Mouse (Mus musculus): Measurements from ENCODE around the gene Gbgt1. TPM values are rescaled to one million over a fixed set of nuclear protein-coding genes. Genes with fewer than 3 reads are reported as not detected.
A peak's percentile ranks its signal among the peaks of the same experiment; 100 is the strongest.

Gbgt1 gene
- polyA plus RNA-seq, 1 experiment, result not detected

DNA sequence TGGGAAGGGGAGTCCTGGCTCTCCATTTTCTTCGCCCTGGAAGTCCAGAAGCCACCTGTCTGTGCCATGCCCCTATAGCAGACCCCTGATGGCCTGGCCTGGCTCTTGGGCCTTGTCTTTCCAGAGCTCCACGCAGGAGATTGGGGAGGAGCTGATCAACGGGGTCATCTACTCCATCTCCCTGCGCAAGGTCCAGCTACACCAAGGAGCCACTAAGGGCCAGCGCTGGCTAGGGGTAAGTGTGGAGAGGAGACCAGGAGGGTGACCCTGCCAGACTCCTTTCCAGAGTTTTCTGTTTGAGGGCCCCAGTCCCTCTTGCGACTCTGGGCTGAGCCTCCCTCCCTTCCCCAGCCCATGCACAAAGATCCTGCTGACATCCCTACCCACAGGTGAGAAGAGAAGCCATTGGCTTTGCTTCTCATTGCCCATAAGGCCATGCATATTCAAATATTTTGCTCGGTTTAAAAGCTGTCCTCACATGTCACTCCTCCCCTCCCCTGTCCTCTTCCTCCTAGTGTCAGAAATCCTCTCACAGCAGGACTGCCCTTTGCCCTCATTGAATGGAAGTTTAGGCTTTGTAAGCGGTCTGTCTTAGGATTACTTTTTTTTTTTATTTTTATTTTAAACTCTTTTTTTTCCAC is 44.0 kb downstream of the Gbgt1 start:
- Histone ChIP-seq H3ac (ENCODE audit: control insufficient read depth, insufficient read length) (no peak overlapping the region), H3K27me3 (ENCODE audit: control insufficient read depth, insufficient read depth, insufficient read length) (no peaks in the 10 kb centered on the region), H3K79me2 (ENCODE audit: control insufficient read depth, insufficient read depth) (no peaks in the 10 kb centered on the region), H3K4me2 (ENCODE audit: low read depth) (peak overlapping the region; percentile 73), H3K4me3 (no peak overlapping the region), H3K36me3 (ENCODE audit: control insufficient read depth, insufficient read depth) (no peaks in the 10 kb centered on the region)
- no peak for TF ChIP-seq REST (IDR thresholded peaks at IDR 0.05; ENCODE audit: insufficient read depth, insufficient read length)
- no peak for TF ChIP-seq POLR2A (IDR thresholded peaks at IDR 0.05; ENCODE audit: insufficient read length, low read depth)
- no peak for TF ChIP-seq MYOD1 (IDR thresholded peaks at IDR 0.05; ENCODE audit: control insufficient read depth in 1 of 3, insufficient read length in 2 of 3, low read depth in 2 of 3)
- TF ChIP-seq TCF12 (IDR thresholded peaks at IDR 0.05; ENCODE audit: insufficient read depth, poor library complexity, severe bottlenecking), result no peak
- TF ChIP-seq TCF3 (IDR thresholded peaks at IDR 0.05; ENCODE audit: insufficient read length, low read depth), result no peak
- no peak for TF ChIP-seq USF1 (IDR thresholded peaks at IDR 0.05; ENCODE audit: low read depth)
- TF ChIP-seq CEBPB (IDR thresholded peaks at IDR 0.05; ENCODE audit: insufficient read depth, poor library complexity, severe bottlenecking), result no peak
- TF ChIP-seq POLR2AphosphoS2 (IDR thresholded peaks at IDR 0.05; ENCODE audit: insufficient read length, low read depth), result no peak
- TF ChIP-seq MYOG (IDR thresholded peaks at IDR 0.05; ENCODE audit: control insufficient read depth in 1 of 3, insufficient read depth in 1 of 3, insufficient read length in 2 of 3, low read depth in 2 of 3), result no peak
- no peak for TF ChIP-seq E2F4 (IDR thresholded peaks at IDR 0.05; ENCODE audit: insufficient read depth)
- no peak for TF ChIP-seq SRF (IDR thresholded peaks at IDR 0.05; ENCODE audit: control insufficient read depth, insufficient read length, low read depth)
- TF ChIP-seq MAX (IDR thresholded peaks at IDR 0.05; ENCODE audit: low read depth), result no peak

DNA sequence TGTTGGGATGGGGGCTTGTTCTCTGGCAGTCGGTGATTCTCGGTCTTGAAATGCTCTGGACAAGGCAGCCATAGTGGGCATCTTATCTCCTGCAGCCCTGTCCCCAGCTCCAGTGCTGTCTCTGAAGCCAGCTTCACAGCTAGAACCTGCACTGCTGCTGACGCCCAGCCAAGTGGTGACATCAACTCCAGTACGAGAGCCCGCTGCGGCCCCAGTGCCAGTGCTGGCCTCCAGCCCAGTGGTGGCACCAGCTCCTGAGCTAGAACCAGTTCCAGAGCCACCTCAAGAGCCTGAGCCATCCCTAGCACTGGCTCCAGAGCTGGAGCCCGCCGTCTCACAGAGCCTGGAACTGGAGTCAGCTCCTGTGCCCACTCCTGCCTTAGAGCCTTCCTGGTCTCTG is 47.2 kb downstream of the Gbgt1 start:
- H3K36me3 ChIP-seq (ENCODE audit: control insufficient read depth, insufficient read depth), result no peaks in the 10 kb centered on the region
- H3K27me3 ChIP-seq (ENCODE audit: control insufficient read depth, insufficient read depth, insufficient read length), result no peaks in the 10 kb centered on the region
- no peak overlapping the region for H3K4me2 ChIP-seq (ENCODE audit: low read depth)
- TF ChIP-seq TCF12 (IDR thresholded peaks at IDR 0.05; ENCODE audit: insufficient read depth, poor library complexity, severe bottlenecking) (no peak), MYOD1 (IDR thresholded peaks at IDR 0.05; ENCODE audit: control insufficient read depth in 1 of 3, insufficient read length in 2 of 3, low read depth in 2 of 3) (no peak), MYOG (IDR thresholded peaks at IDR 0.05; ENCODE audit: control insufficient read depth in 1 of 3, insufficient read depth in 1 of 3, insufficient read length in 2 of 3, low read depth in 2 of 3) (no peak), POLR2A (IDR thresholded peaks at IDR 0.05; ENCODE audit: insufficient read length, low read depth) (no peak), TCF3 (IDR thresholded peaks at IDR 0.05; ENCODE audit: insufficient read length, low read depth) (no peak), E2F4 (IDR thresholded peaks at IDR 0.05; ENCODE audit: insufficient read depth) (no peak), SRF (IDR thresholded peaks at IDR 0.05; ENCODE audit: control insufficient read depth, insufficient read length, low read depth) (no peak), CEBPB (IDR thresholded peaks at IDR 0.05; ENCODE audit: insufficient read depth, poor library complexity, severe bottlenecking) (no peak), REST (IDR thresholded peaks at IDR 0.05; ENCODE audit: insufficient read depth, insufficient read length) (no peak), USF1 (IDR thresholded peaks at IDR 0.05; ENCODE audit: low read depth) (no peak)
- no peak overlapping the region for H3ac ChIP-seq (ENCODE audit: control insufficient read depth, insufficient read length)
- H3K4me3 ChIP-seq, result no peak overlapping the region
- no peaks in the 10 kb centered on the region for H3K79me2 ChIP-seq (ENCODE audit: control insufficient read depth, insufficient read depth)

DNA sequence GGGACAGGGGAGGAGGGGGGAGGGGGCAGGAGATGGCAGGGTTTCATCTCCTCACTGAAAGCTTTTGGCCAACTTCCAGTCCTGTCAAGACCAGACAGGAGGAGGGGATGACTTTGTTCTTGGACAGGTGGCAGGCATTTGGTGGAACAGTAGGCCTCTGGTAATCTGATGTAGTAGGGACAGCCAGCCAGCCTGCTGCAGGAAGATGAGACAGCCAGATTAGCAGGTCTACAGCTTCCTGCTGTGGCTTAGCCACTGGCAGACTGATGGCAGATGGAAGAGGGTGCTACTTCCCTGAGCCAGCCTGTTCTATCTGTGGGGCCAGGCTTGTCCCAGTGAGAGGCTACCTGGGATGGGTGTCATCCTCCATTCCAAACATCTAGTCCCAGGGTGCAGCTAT is 49.3 kb downstream of the Gbgt1 start:
- no peaks in the 10 kb centered on the region for H3K79me2 ChIP-seq (ENCODE audit: control insufficient read depth, insufficient read depth)
- H3K36me3 ChIP-seq (ENCODE audit: control insufficient read depth, insufficient read depth), result no peaks in the 10 kb centered on the region
- no peak overlapping the region for H3ac ChIP-seq (ENCODE audit: control insufficient read depth, insufficient read length)
- TF ChIP-seq MYOG (IDR thresholded peaks at IDR 0.05; ENCODE audit: control insufficient read depth in 1 of 3, insufficient read depth in 1 of 3, insufficient read length in 2 of 3, low read depth in 2 of 3) (no peak), MYOD1 (IDR thresholded peaks at IDR 0.05; ENCODE audit: control insufficient read depth in 1 of 3, insufficient read length in 2 of 3, low read depth in 2 of 3) (peak in 1 of 3 experiments; percentile 5)
- H3K27me3 ChIP-seq (ENCODE audit: control insufficient read depth, insufficient read depth, insufficient read length), result no peaks in the 10 kb centered on the region
- no peak overlapping the region for H3K4me3 ChIP-seq
- no peak overlapping the region for H3K4me2 ChIP-seq (ENCODE audit: low read depth)

DNA sequence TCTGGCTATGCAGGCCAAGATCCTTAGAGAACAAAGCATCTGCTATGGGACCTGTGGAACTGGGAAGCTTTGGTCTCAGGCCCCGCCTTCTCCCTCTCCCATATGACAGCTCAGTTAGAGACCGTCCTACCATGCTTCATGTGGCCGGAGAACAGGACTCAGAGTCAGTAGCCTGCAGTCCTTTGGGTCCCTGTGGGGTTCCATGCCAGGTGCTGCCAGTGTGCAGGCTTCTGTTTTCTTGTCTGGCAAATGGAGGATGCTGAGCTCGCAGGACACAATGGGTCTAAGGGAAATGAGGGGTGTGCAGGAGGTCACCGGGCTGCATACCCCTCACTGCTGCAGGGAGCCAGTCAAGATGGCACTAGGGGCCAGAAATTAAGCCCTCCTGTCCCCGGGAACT is 49.9 kb downstream of the Gbgt1 start:
- no peak for TF ChIP-seq MYOG (IDR thresholded peaks at IDR 0.05; ENCODE audit: control insufficient read depth in 1 of 3, insufficient read depth in 1 of 3, insufficient read length in 2 of 3, low read depth in 2 of 3)
- TF ChIP-seq E2F4 (IDR thresholded peaks at IDR 0.05; ENCODE audit: insufficient read depth), result no peak
- TF ChIP-seq TCF12 (IDR thresholded peaks at IDR 0.05; ENCODE audit: insufficient read depth, poor library complexity, severe bottlenecking), result no peak
- no peak for TF ChIP-seq MAX (IDR thresholded peaks at IDR 0.05; ENCODE audit: low read depth)
- no peak for TF ChIP-seq USF1 (IDR thresholded peaks at IDR 0.05; ENCODE audit: low read depth)
- TF ChIP-seq POLR2AphosphoS2 (IDR thresholded peaks at IDR 0.05; ENCODE audit: insufficient read length, low read depth), result no peak
- no peak for TF ChIP-seq SRF (IDR thresholded peaks at IDR 0.05; ENCODE audit: control insufficient read depth, insufficient read length, low read depth)
- TF ChIP-seq CEBPB (IDR thresholded peaks at IDR 0.05; ENCODE audit: insufficient read depth, poor library complexity, severe bottlenecking), result no peak
- no peak for TF ChIP-seq POLR2A (IDR thresholded peaks at IDR 0.05; ENCODE audit: insufficient read length, low read depth)
- no peak for TF ChIP-seq MYOD1 (IDR thresholded peaks at IDR 0.05; ENCODE audit: control insufficient read depth in 1 of 3, insufficient read length in 2 of 3, low read depth in 2 of 3)
- TF ChIP-seq TCF3 (IDR thresholded peaks at IDR 0.05; ENCODE audit: insufficient read length, low read depth), result no peak
- TF ChIP-seq REST (IDR thresholded peaks at IDR 0.05; ENCODE audit: insufficient read depth, insufficient read length), result no peak
- no peaks in the 10 kb centered on the region for H3K79me2 ChIP-seq (ENCODE audit: control insufficient read depth, insufficient read depth)
- H3K36me3 ChIP-seq (ENCODE audit: control insufficient read depth, insufficient read depth), result no peaks in the 10 kb centered on the region
- H3K27me3 ChIP-seq (ENCODE audit: control insufficient read depth, insufficient read depth, insufficient read length), result no peaks in the 10 kb centered on the region
- no peak overlapping the region for H3ac ChIP-seq (ENCODE audit: control insufficient read depth, insufficient read length)
- H3K4me2 ChIP-seq (ENCODE audit: low read depth), result no peak overlapping the region
- no peak overlapping the region for H3K4me3 ChIP-seq
